Mouse (Mus musculus) embryonic facial prominence, embryonic 13.5 days (tissue): ENCODE results near the gene Tmem178b. TPM values are rescaled to one million over a fixed set of nuclear protein-coding genes. Genes with fewer than 3 reads are reported as not detected.

Experiments
- ATAC-seq: fragments of 200-750 bp; cut with Nextera tagmentation; 2 replicates; pipeline ENCODE4 v1.8.0; 2017; ENCODE audit warnings: low read depth; ENCODE audit not compliant: insufficient number of reproducible peaks, insufficient read depth, low FRiP score, low TSS enrichment
- H3K27ac ChIP-seq: fragments of 300-500 bp; sonication (generic); 2 replicates; pipeline ENCODE4 v1.5.1; 2015; ENCODE audit warnings: moderate library complexity, mild to moderate bottlenecking, inconsistent platforms
- H3K27me3 ChIP-seq: fragments of 300-500 bp; sonication (generic); 2 replicates; pipeline ENCODE4 v1.6.1; 2015; ENCODE audit warnings: mild to moderate bottlenecking, inconsistent platforms
- H3K36me3 ChIP-seq: fragments of 300-500 bp; sonication (generic); 2 replicates; pipeline ENCODE4 v1.6.1; 2015; ENCODE audit warnings: mild to moderate bottlenecking, inconsistent platforms
- H3K4me1 ChIP-seq: fragments of 300-500 bp; sonication (generic); 2 replicates; pipeline ENCODE4 v1.6.1; 2015; ENCODE audit warnings: inconsistent platforms
- H3K4me2 ChIP-seq: fragments of 300-500 bp; sonication (generic); 2 replicates; pipeline ENCODE4 v1.6.1; 2015; ENCODE audit warnings: moderate library complexity, mild to moderate bottlenecking, inconsistent platforms
- H3K4me3 ChIP-seq: fragments of 300-500 bp; sonication (generic); 2 replicates; pipeline ENCODE4 v1.5.1; 2015; ENCODE audit warnings: mild to moderate bottlenecking, inconsistent platforms
- H3K9ac ChIP-seq: fragments of 300-500 bp; sonication (generic); 2 replicates; pipeline ENCODE4 v1.6.1; 2015; ENCODE audit warnings: mild to moderate bottlenecking, inconsistent platforms
- H3K9me3 ChIP-seq: fragments of 300-500 bp; sonication (generic); 2 replicates; pipeline ENCODE4 v1.6.1; 2016; ENCODE audit warnings: inconsistent platforms
- WGBS: fragments of 180-500 bp; shearing (Covaris S2); methylation state at CpG from one replicate; pipeline ENCODE4 v1.1.7; 2015; ENCODE audit warnings: mixed read lengths; 5-methylcytosine and 5-hydroxymethylcytosine counted together
- polyA plus RNA-seq: library from polyadenylated mRNA; unstranded; fragments of >200 nt; fragmentation: Nextera tagmentation; extraction: Ambion mirVana; gene quantifications from 2 replicates; pipeline ENCODE4 v1.2.1, GENCODE M21; 2015

Tmem178b gene
- polyA plus RNA-seq, 1 experiment from 2014 or later, result 0.91 TPM

GRCm38 (mm10) chr6:40024336-40024934 lies 151.4 kb downstream of the Tmem178b start:
- Histone ChIP-seq H3K9ac (no peak overlapping the region), H3K4me1 (no peaks in the 10 kb centered on the region), H3K4me3 (no peak overlapping the region), H3K36me3 (no peaks in the 10 kb centered on the region), H3K4me2 (no peak overlapping the region), H3K9me3 (no peaks in the 10 kb centered on the region), H3K27ac (no peak overlapping the region), H3K27me3 (no peaks in the 10 kb centered on the region)
- WGBS, result 80% methylated on average over 5 of the region's 5 CpGs
- ATAC-seq, result no peak

- H3K4me1 ChIP-seq, result no peaks in the 10 kb centered on the region
- no peak for ATAC-seq
- no peak overlapping the region for H3K27ac ChIP-seq
- H3K36me3 ChIP-seq, result no peaks in the 10 kb centered on the region
- H3K9ac ChIP-seq, result no peak overlapping the region
- H3K4me3 ChIP-seq, result no peak overlapping the region
- H3K9me3 ChIP-seq, result no peaks in the 10 kb centered on the region
- no peak overlapping the region for H3K4me2 ChIP-seq
- H3K27me3 ChIP-seq, result no peaks in the 10 kb centered on the region
These were observed 159.8 kb downstream of the Tmem178b start for GRCm38 (mm10) chr6:40032901-40033300.

GRCm38 (mm10) chr6:40033935-40034334 lies 160.9 kb downstream of the Tmem178b start:
- Histone ChIP-seq H3K27me3 (no peaks in the 10 kb centered on the region), H3K27ac (no peak overlapping the region), H3K4me2 (no peak overlapping the region), H3K4me1 (no peaks in the 10 kb centered on the region), H3K9ac (no peak overlapping the region), H3K36me3 (no peaks in the 10 kb centered on the region), H3K9me3 (no peaks in the 10 kb centered on the region), H3K4me3 (no peak overlapping the region)
- WGBS, result 88% methylated on average over 3 of the region's 3 CpGs
- ATAC-seq, result no peak

GRCm38 (mm10) chr6:40048969-40049908 lies 176.2 kb downstream of the Tmem178b start:
- ATAC-seq, result no peak
- Histone ChIP-seq H3K9ac (no peak overlapping the region), H3K36me3 (no peaks in the 10 kb centered on the region), H3K4me2 (no peak overlapping the region), H3K4me3 (no peak overlapping the region), H3K27ac (no peak overlapping the region), H3K27me3 (no peaks in the 10 kb centered on the region), H3K9me3 (no peaks in the 10 kb centered on the region), H3K4me1 (no peaks in the 10 kb centered on the region)
- WGBS, result 40% methylated on average over 11 of the region's 11 CpGs

- H3K9me3 ChIP-seq, result no peaks in the 10 kb centered on the region
- no peaks in the 10 kb centered on the region for H3K4me1 ChIP-seq
- H3K27me3 ChIP-seq, result no peaks in the 10 kb centered on the region
- no peak for ATAC-seq
- H3K27ac ChIP-seq, result no peak overlapping the region
- WGBS, result 67% methylated on average over 6 of the region's 6 CpGs
- no peak overlapping the region for H3K9ac ChIP-seq
- no peak overlapping the region for H3K4me3 ChIP-seq
- H3K4me2 ChIP-seq, result no peak overlapping the region
- H3K36me3 ChIP-seq, result no peaks in the 10 kb centered on the region
These were observed 176.9 kb downstream of the Tmem178b start for GRCm38 (mm10) chr6:40049909-40050484.

- Histone ChIP-seq H3K4me2 (no peak overlapping the region), H3K4me3 (no peak overlapping the region), H3K9ac (no peak overlapping the region), H3K36me3 (no peaks in the 10 kb centered on the region), H3K4me1 (no peaks in the 10 kb centered on the region), H3K9me3 (no peaks in the 10 kb centered on the region), H3K27ac (no peak overlapping the region), H3K27me3 (no peaks in the 10 kb centered on the region)
- ATAC-seq, result no peak
- WGBS, result 86% methylated on average over 2 of the region's 2 CpGs
These were observed 178.6 kb downstream of the Tmem178b start for GRCm38 (mm10) chr6:40051698-40052097.

- WGBS, result 83% methylated on average over 1 of the region's 1 CpGs
- Histone ChIP-seq H3K27ac (no peak overlapping the region), H3K9me3 (no peaks in the 10 kb centered on the region), H3K4me3 (no peak overlapping the region), H3K9ac (no peak overlapping the region), H3K4me2 (no peak overlapping the region), H3K27me3 (no peaks in the 10 kb centered on the region), H3K36me3 (no peaks in the 10 kb centered on the region), H3K4me1 (no peaks in the 10 kb centered on the region)
- ATAC-seq, result no peak
These were observed 179.5 kb downstream of the Tmem178b start for GRCm38 (mm10) chr6:40052593-40052992.

- Histone ChIP-seq H3K27ac (no peak overlapping the region), H3K9ac (no peak overlapping the region), H3K4me2 (no peak overlapping the region), H3K4me3 (no peak overlapping the region), H3K36me3 (no peaks in the 10 kb centered on the region), H3K27me3 (no peaks in the 10 kb centered on the region), H3K4me1 (no peaks in the 10 kb centered on the region), H3K9me3 (no peaks in the 10 kb centered on the region)
- no peak for ATAC-seq
- 68% methylated on average over 3 of the region's 3 CpGs for WGBS
These were observed 186.4 kb downstream of the Tmem178b start for GRCm38 (mm10) chr6:40059466-40059865.

GRCm38 (mm10) chr6:40061327-40062189 lies 188.5 kb downstream of the Tmem178b start:
- WGBS, result 54% methylated on average over 5 of the region's 5 CpGs
- H3K4me1 ChIP-seq, result no peaks in the 10 kb centered on the region
- no peak for ATAC-seq

GRCm38 (mm10) chr6:40062190-40062501 lies 189.1 kb downstream of the Tmem178b start:
- H3K27ac ChIP-seq, result no peak overlapping the region
- H3K9ac ChIP-seq, result no peak overlapping the region
- no peak for ATAC-seq
- H3K36me3 ChIP-seq, result no peaks in the 10 kb centered on the region
- H3K9me3 ChIP-seq, result no peaks in the 10 kb centered on the region
- H3K4me2 ChIP-seq, result no peak overlapping the region
- 73% methylated on average over 7 of the region's 7 CpGs for WGBS
- H3K4me3 ChIP-seq, result no peak overlapping the region
- H3K27me3 ChIP-seq, result no peaks in the 10 kb centered on the region
- H3K4me1 ChIP-seq, result no peaks in the 10 kb centered on the region

More at GRCm38 (mm10) chr6:40061327-40062189, 188.5 kb downstream of the Tmem178b start:
- Histone ChIP-seq H3K36me3 (no peaks in the 10 kb centered on the region), H3K9ac (no peak overlapping the region), H3K27me3 (no peaks in the 10 kb centered on the region), H3K4me2 (no peak overlapping the region), H3K27ac (no peak overlapping the region), H3K9me3 (no peaks in the 10 kb centered on the region), H3K4me3 (no peak overlapping the region)

- WGBS, result 90% methylated on average over 1 of the region's 1 CpGs
- H3K27me3 ChIP-seq, result no peaks in the 10 kb centered on the region
- no peaks in the 10 kb centered on the region for H3K9me3 ChIP-seq
- no peaks in the 10 kb centered on the region for H3K36me3 ChIP-seq
- no peak overlapping the region for H3K27ac ChIP-seq
- no peak overlapping the region for H3K4me2 ChIP-seq
- no peak overlapping the region for H3K4me3 ChIP-seq
- no peak for ATAC-seq
- no peak overlapping the region for H3K9ac ChIP-seq
- H3K4me1 ChIP-seq, result no peaks in the 10 kb centered on the region
These were observed 190.4 kb downstream of the Tmem178b start for GRCm38 (mm10) chr6:40063438-40063837.
